Mouse (Mus musculus): ENCODE results near the gene Zfp867. TPM values are rescaled to one million over a fixed set of nuclear protein-coding genes. Genes with fewer than 3 reads are reported as not detected.
A peak's percentile ranks its signal among the peaks of the same experiment; 100 is the strongest.

Gene Zfp867
- 8.8 and 11.0 TPM in 2 replicates for polyA plus RNA-seq (2014; fragmentation: Nextera tagmentation; extraction: Ambion mirVana)

GRCm38 (mm10) chr11:59472326-59472677, at the start of gene Zfp867:
Gene Zfp867, minus strand, starts transcription at chr11:59472474.
- Histone ChIP-seq H3K27me3 (replicated peaks; ENCODE audit: control insufficient read depth, insufficient read depth, low read length) (no peaks in the 10 kb centered on the region), H3K4me3 (ENCODE audit: low read depth, low read length) (peak within 1 kb of the TSS; percentile 77), H3K4me1 (ENCODE audit: control insufficient read depth, insufficient read depth, low read length) (peaks cover 7% of the 10 kb centered on the region), H3K9ac (ENCODE audit: low read depth, low read length) (peak within 1 kb of the TSS; percentile 94), H3K27ac (replicated peaks; ENCODE audit: low read depth, low read length) (peak within 1 kb of the TSS; percentile 82), H3K4me2 (ENCODE audit: low read depth, low read length) (peak within 1 kb of the TSS; percentile 73), H3K36me3 (ENCODE audit: control insufficient read depth, insufficient read depth, low read length) (no peaks in the 10 kb centered on the region), H3K9me3 (ENCODE audit: control insufficient read depth, low read length) (no peaks in the 10 kb centered on the region)
- WGBS = under 1% methylated on average over 19 of the region's 19 CpGs
- ATAC-seq (ENCODE audit: low read depth) (peak; percentile 91), DNase-seq (ENCODE audit: low spot score) (peak; percentile 94)

GRCm38 (mm10) chr11:59519741-59520495, 47.6 kb upstream of the Zfp867 start:
- Histone ChIP-seq H3K9me3 (ENCODE audit: control insufficient read depth, low read length) (peaks cover 5% of the 10 kb centered on the region; the same call in 1 of the 2 replicates), H3K9ac (ENCODE audit: low read depth, low read length) (no peak overlapping the region), H3K27ac (replicated peaks; ENCODE audit: low read depth, low read length) (no peak overlapping the region), H3K4me3 (ENCODE audit: low read depth, low read length) (no peak overlapping the region), H3K27me3 (replicated peaks; ENCODE audit: control insufficient read depth, insufficient read depth, low read length) (no peaks in the 10 kb centered on the region), H3K4me1 (ENCODE audit: control insufficient read depth, insufficient read depth, low read length) (no peaks in the 10 kb centered on the region), H3K4me2 (ENCODE audit: low read depth, low read length) (no peak overlapping the region), H3K36me3 (ENCODE audit: control insufficient read depth, insufficient read depth, low read length) (no peaks in the 10 kb centered on the region)
- WGBS = 60% methylated on average over 6 of the region's 6 CpGs
- ATAC-seq (ENCODE audit: low read depth) (no peak), DNase-seq (ENCODE audit: low spot score) (no peak)

GRCm38 (mm10) chr11:59518226-59518625, 46.0 kb upstream of the Zfp867 start:
- Histone ChIP-seq H3K27me3 (replicated peaks; ENCODE audit: control insufficient read depth, insufficient read depth, low read length) (no peaks in the 10 kb centered on the region), H3K36me3 (ENCODE audit: control insufficient read depth, insufficient read depth, low read length) (no peaks in the 10 kb centered on the region), H3K27ac (replicated peaks; ENCODE audit: low read depth, low read length) (no peak overlapping the region), H3K4me3 (ENCODE audit: low read depth, low read length) (no peak overlapping the region), H3K4me2 (ENCODE audit: low read depth, low read length) (no peak overlapping the region), H3K9me3 (ENCODE audit: control insufficient read depth, low read length) (no peaks in the 10 kb centered on the region), H3K9ac (ENCODE audit: low read depth, low read length) (no peak overlapping the region), H3K4me1 (ENCODE audit: control insufficient read depth, insufficient read depth, low read length) (no peaks in the 10 kb centered on the region)
- WGBS = 63% methylated on average over 10 of the region's 10 CpGs
- no peak for DNase-seq (ENCODE audit: low spot score)
- no peak for ATAC-seq (ENCODE audit: low read depth)

- WGBS = 91% methylated on average over 1 of the region's 1 CpGs
- Histone ChIP-seq H3K27me3 (replicated peaks; ENCODE audit: control insufficient read depth, insufficient read depth, low read length) (no peaks in the 10 kb centered on the region), H3K9ac (ENCODE audit: low read depth, low read length) (no peak overlapping the region), H3K4me1 (ENCODE audit: control insufficient read depth, insufficient read depth, low read length) (no peaks in the 10 kb centered on the region), H3K4me2 (ENCODE audit: low read depth, low read length) (no peak overlapping the region), H3K27ac (replicated peaks; ENCODE audit: low read depth, low read length) (no peak overlapping the region), H3K4me3 (ENCODE audit: low read depth, low read length) (no peak overlapping the region), H3K9me3 (ENCODE audit: control insufficient read depth, low read length) (no peaks in the 10 kb centered on the region), H3K36me3 (ENCODE audit: control insufficient read depth, insufficient read depth, low read length) (no peaks in the 10 kb centered on the region)
- no peak for ATAC-seq (ENCODE audit: low read depth)
- no peak for DNase-seq (ENCODE audit: low spot score)
Measured at GRCm38 (mm10) chr11:59517441-59517840, 45.2 kb upstream of the Zfp867 start.

GRCm38 (mm10) chr11:59514789-59515188, 42.5 kb upstream of the Zfp867 start:
- no peak for ATAC-seq (ENCODE audit: low read depth)

GRCm38 (mm10) chr11:59514381-59514780, 42.1 kb upstream of the Zfp867 start:
- WGBS = 47% methylated on average over 6 of the region's 6 CpGs
- no peak overlapping the region for H3K4me3 ChIP-seq (ENCODE audit: low read depth, low read length)
- H3K27me3 ChIP-seq (replicated peaks; ENCODE audit: control insufficient read depth, insufficient read depth, low read length) = no peaks in the 10 kb centered on the region
- no peak overlapping the region for H3K9ac ChIP-seq (ENCODE audit: low read depth, low read length)
- no peaks in the 10 kb centered on the region for H3K4me1 ChIP-seq (ENCODE audit: control insufficient read depth, insufficient read depth, low read length)
- H3K4me2 ChIP-seq (ENCODE audit: low read depth, low read length) = no peak overlapping the region
- no peaks in the 10 kb centered on the region for H3K9me3 ChIP-seq (ENCODE audit: control insufficient read depth, low read length)
- no peak for ATAC-seq (ENCODE audit: low read depth)
- H3K36me3 ChIP-seq (ENCODE audit: control insufficient read depth, insufficient read depth, low read length) = peaks cover 15% of the 10 kb centered on the region
- DNase-seq (ENCODE audit: low spot score) = no peak
- H3K27ac ChIP-seq (replicated peaks; ENCODE audit: low read depth, low read length) = 0 out of 2 replicates have a peak overlapping the region, but pooled peaks have one; percentile 23

More at GRCm38 (mm10) chr11:59514789-59515188, 42.5 kb upstream of the Zfp867 start:
- peaks cover 11% of the 10 kb centered on the region for H3K36me3 ChIP-seq (ENCODE audit: control insufficient read depth, insufficient read depth, low read length)
- no peak overlapping the region for H3K4me3 ChIP-seq (ENCODE audit: low read depth, low read length)
- H3K4me2 ChIP-seq (ENCODE audit: low read depth, low read length) = no peak overlapping the region
- no peak overlapping the region for H3K27ac ChIP-seq (replicated peaks; ENCODE audit: low read depth, low read length)
- DNase-seq (ENCODE audit: low spot score) = no peak
- no peaks in the 10 kb centered on the region for H3K9me3 ChIP-seq (ENCODE audit: control insufficient read depth, low read length)
- H3K27me3 ChIP-seq (replicated peaks; ENCODE audit: control insufficient read depth, insufficient read depth, low read length) = no peaks in the 10 kb centered on the region
- no peak overlapping the region for H3K9ac ChIP-seq (ENCODE audit: low read depth, low read length)
- 24% methylated on average over 3 of the region's 3 CpGs for WGBS
- no peaks in the 10 kb centered on the region for H3K4me1 ChIP-seq (ENCODE audit: control insufficient read depth, insufficient read depth, low read length)

GRCm38 (mm10) chr11:59513556-59513955, 41.3 kb upstream of the Zfp867 start:
- peaks cover 17% of the 10 kb centered on the region for H3K36me3 ChIP-seq (ENCODE audit: control insufficient read depth, insufficient read depth, low read length)
- H3K4me2 ChIP-seq (ENCODE audit: low read depth, low read length) = no peak overlapping the region
- H3K9ac ChIP-seq (ENCODE audit: low read depth, low read length) = no peak overlapping the region
- H3K9me3 ChIP-seq (ENCODE audit: control insufficient read depth, low read length) = no peaks in the 10 kb centered on the region
- DNase-seq (ENCODE audit: low spot score) = no peak
- no peaks in the 10 kb centered on the region for H3K4me1 ChIP-seq (ENCODE audit: control insufficient read depth, insufficient read depth, low read length)
- H3K27me3 ChIP-seq (replicated peaks; ENCODE audit: control insufficient read depth, insufficient read depth, low read length) = no peaks in the 10 kb centered on the region
- no peak for ATAC-seq (ENCODE audit: low read depth)
- 81% methylated on average over 3 of the region's 3 CpGs for WGBS
- H3K27ac ChIP-seq (replicated peaks; ENCODE audit: low read depth, low read length) = no peak overlapping the region
- no peak overlapping the region for H3K4me3 ChIP-seq (ENCODE audit: low read depth, low read length)

GRCm38 (mm10) chr11:59512733-59513132, 40.5 kb upstream of the Zfp867 start:
- Histone ChIP-seq H3K9ac (ENCODE audit: low read depth, low read length) (no peak overlapping the region), H3K27me3 (replicated peaks; ENCODE audit: control insufficient read depth, insufficient read depth, low read length) (no peaks in the 10 kb centered on the region), H3K36me3 (ENCODE audit: control insufficient read depth, insufficient read depth, low read length) (peaks cover 17% of the 10 kb centered on the region), H3K4me2 (ENCODE audit: low read depth, low read length) (no peak overlapping the region), H3K4me1 (ENCODE audit: control insufficient read depth, insufficient read depth, low read length) (0 out of 2 replicates have a peak, but pooled peaks cover under 1% of the 10 kb centered on the region), H3K9me3 (ENCODE audit: control insufficient read depth, low read length) (no peaks in the 10 kb centered on the region), H3K27ac (replicated peaks; ENCODE audit: low read depth, low read length) (no peak overlapping the region), H3K4me3 (ENCODE audit: low read depth, low read length) (no peak overlapping the region)
- WGBS = 84% methylated on average over 10 of the region's 10 CpGs
- no peak for ATAC-seq (ENCODE audit: low read depth)
- no peak for DNase-seq (ENCODE audit: low spot score)

- DNase-seq (ENCODE audit: low spot score) (no peak), ATAC-seq (ENCODE audit: low read depth) (no peak)
- WGBS = 82% methylated on average over 1 of the region's 1 CpGs
- H3K27ac ChIP-seq (replicated peaks; ENCODE audit: low read depth, low read length) = no peak overlapping the region
- H3K4me1 ChIP-seq (ENCODE audit: control insufficient read depth, insufficient read depth, low read length) = peaks cover 9% of the 10 kb centered on the region; the same call in 1 of the 2 replicates
- no peak overlapping the region for H3K9ac ChIP-seq (ENCODE audit: low read depth, low read length)
- no peaks in the 10 kb centered on the region for H3K27me3 ChIP-seq (replicated peaks; ENCODE audit: control insufficient read depth, insufficient read depth, low read length)
- H3K4me2 ChIP-seq (ENCODE audit: low read depth, low read length) = no peak overlapping the region
- peaks cover 17% of the 10 kb centered on the region for H3K36me3 ChIP-seq (ENCODE audit: control insufficient read depth, insufficient read depth, low read length)
- H3K9me3 ChIP-seq (ENCODE audit: control insufficient read depth, low read length) = no peaks in the 10 kb centered on the region
- H3K4me3 ChIP-seq (ENCODE audit: low read depth, low read length) = no peak overlapping the region
Measured at GRCm38 (mm10) chr11:59511558-59511957, 39.3 kb upstream of the Zfp867 start.
